Mouse (Mus musculus): ENCODE results near the gene Col4a4. TPM values are rescaled to one million over a fixed set of nuclear protein-coding genes. Genes with fewer than 3 reads are reported as not detected.

Gene Col4a4
- polyA plus RNA-seq, 1 experiment from 2014 or later, result 0.15 TPM

Other genes with a start within 250 kb of the Col4a4 start
- 0.09 and 0.15 TPM in 2 replicates for gene Col4a3, start 72 bp upstream of the Col4a4 start, polyA plus RNA-seq (2014; fragmentation: Nextera tagmentation; extraction: Ambion mirVana)
- gene Mff, start 138.0 kb upstream of the Col4a4 start, polyA plus RNA-seq (2014; fragmentation: Nextera tagmentation; extraction: Ambion mirVana), result 279 and 298 TPM in 2 replicates
- gene Tm4sf20, start 181.6 kb upstream of the Col4a4 start, polyA plus RNA-seq (2014; fragmentation: Nextera tagmentation; extraction: Ambion mirVana), result not detected in 2 replicates
- gene Gm47791, start 184.4 kb upstream of the Col4a4 start, polyA plus RNA-seq (2014; fragmentation: Nextera tagmentation; extraction: Ambion mirVana), result not detected in 2 replicates

Data from hindbrain, embryonic 11.5 days (tissue).